Mouse (Mus musculus): ENCODE measurements around the gene Majin. TPM values are rescaled to one million over a fixed set of nuclear protein-coding genes. Genes with fewer than 3 reads are reported as not detected.

Majin gene
- polyA plus RNA-seq, 1 experiment from 2014 or later = not detected

GRCm38 (mm10) chr19:6245806-6246205, 61.6 kb downstream of the Majin start:
- H3K4me3 ChIP-seq (ENCODE audit: control insufficient read depth in 1 of 2, insufficient read depth in 1 of 2, low read depth in 1 of 2, low read length in 2 of 2) = no peak overlapping the region
- no peak overlapping the region for H3K27ac ChIP-seq (replicated peaks in 1 of 2; ENCODE audit: control insufficient read depth in 1 of 2, insufficient read depth in 1 of 2, low read depth in 2 of 2, low read length in 2 of 2)
- 55% methylated on average over 1 of the region's 1 CpGs for WGBS

GRCm38 (mm10) chr19:6247526-6248300, 63.5 kb downstream of the Majin start:
- no peaks in the 10 kb centered on the region for H3K9me3 ChIP-seq (ENCODE audit: control insufficient read depth, low read length)
- H3K27ac ChIP-seq (replicated peaks in 1 of 2; ENCODE audit: control insufficient read depth in 1 of 2, insufficient read depth in 1 of 2, low read depth in 2 of 2, low read length in 2 of 2) = no peak overlapping the region
- H3K27me3 ChIP-seq (ENCODE audit: control insufficient read depth, insufficient read depth, low read length) = no peaks in the 10 kb centered on the region
- H3K4me3 ChIP-seq (ENCODE audit: control insufficient read depth in 1 of 2, insufficient read depth in 1 of 2, low read depth in 1 of 2, low read length in 2 of 2) = no peak overlapping the region
- no peak overlapping the region for H3K4me2 ChIP-seq (ENCODE audit: low read length)
- 88% methylated on average over 29 of the region's 29 CpGs for WGBS
- ATAC-seq (ENCODE audit: insufficient number of reproducible peaks, insufficient read depth, low FRiP score, low read depth) = no peak
- H3K4me1 ChIP-seq (ENCODE audit: control insufficient read depth in 2 of 2, insufficient read depth in 2 of 2, low read length in 2 of 2) = peaks cover 0 to 3% of the 10 kb centered on the region in 2 experiments; a peak in 2 of 4 replicates
- no peak overlapping the region for H3K9ac ChIP-seq (ENCODE audit: low read length)
- peaks cover 71% of the 10 kb centered on the region for H3K36me3 ChIP-seq (ENCODE audit: control insufficient read depth, insufficient read depth, low read length)

More at GRCm38 (mm10) chr19:6245806-6246205, 61.6 kb downstream of the Majin start:
- H3K9me3 ChIP-seq (ENCODE audit: control insufficient read depth, low read length) = no peaks in the 10 kb centered on the region
- peaks cover 52% of the 10 kb centered on the region for H3K36me3 ChIP-seq (ENCODE audit: control insufficient read depth, insufficient read depth, low read length)
- H3K4me1 ChIP-seq (ENCODE audit: control insufficient read depth in 2 of 2, insufficient read depth in 2 of 2, low read length in 2 of 2) = peaks cover 5 to 9% of the 10 kb centered on the region in 2 experiments
- no peaks in the 10 kb centered on the region for H3K27me3 ChIP-seq (ENCODE audit: control insufficient read depth, insufficient read depth, low read length)
- ATAC-seq (ENCODE audit: insufficient number of reproducible peaks, insufficient read depth, low FRiP score, low read depth) = no peak
- no peak overlapping the region for H3K4me2 ChIP-seq (ENCODE audit: low read length)
- no peak overlapping the region for H3K9ac ChIP-seq (ENCODE audit: low read length)

GRCm38 (mm10) chr19:6253021-6253420, 68.8 kb downstream of the Majin start:
- no peak for ATAC-seq (ENCODE audit: insufficient number of reproducible peaks, insufficient read depth, low FRiP score, low read depth)

GRCm38 (mm10) chr19:6260428-6260827, 76.2 kb downstream of the Majin start:
- H3K27ac ChIP-seq (replicated peaks in 1 of 2; ENCODE audit: control insufficient read depth in 1 of 2, insufficient read depth in 1 of 2, low read depth in 2 of 2, low read length in 2 of 2) = no peak overlapping the region
- H3K4me2 ChIP-seq (ENCODE audit: low read length) = no peak overlapping the region
- H3K4me3 ChIP-seq (ENCODE audit: control insufficient read depth in 1 of 2, insufficient read depth in 1 of 2, low read depth in 1 of 2, low read length in 2 of 2) = no peak overlapping the region
- 81% methylated on average over 2 of the region's 2 CpGs for WGBS
- H3K9ac ChIP-seq (ENCODE audit: low read length) = no peak overlapping the region
- no peaks in the 10 kb centered on the region for H3K27me3 ChIP-seq (ENCODE audit: control insufficient read depth, insufficient read depth, low read length)
- ATAC-seq (ENCODE audit: insufficient number of reproducible peaks, insufficient read depth, low FRiP score, low read depth) = no peak
- peaks cover 68% of the 10 kb centered on the region for H3K36me3 ChIP-seq (ENCODE audit: control insufficient read depth, insufficient read depth, low read length)
- no peaks in the 10 kb centered on the region for H3K4me1 ChIP-seq (ENCODE audit: control insufficient read depth in 2 of 2, insufficient read depth in 2 of 2, low read length in 2 of 2)
- 0 out of 2 replicates have a peak, but pooled peaks cover 3% of the 10 kb centered on the region for H3K9me3 ChIP-seq (ENCODE audit: control insufficient read depth, low read length)

More at GRCm38 (mm10) chr19:6253021-6253420, 68.8 kb downstream of the Majin start:
- Histone ChIP-seq H3K36me3 (ENCODE audit: control insufficient read depth, insufficient read depth, low read length) (peaks cover 89% of the 10 kb centered on the region), H3K9ac (ENCODE audit: low read length) (no peak overlapping the region), H3K4me3 (ENCODE audit: control insufficient read depth in 1 of 2, insufficient read depth in 1 of 2, low read depth in 1 of 2, low read length in 2 of 2) (no peak overlapping the region), H3K4me2 (ENCODE audit: low read length) (no peak overlapping the region), H3K9me3 (ENCODE audit: control insufficient read depth, low read length) (no peaks in the 10 kb centered on the region), H3K27ac (replicated peaks in 1 of 2; ENCODE audit: control insufficient read depth in 1 of 2, insufficient read depth in 1 of 2, low read depth in 2 of 2, low read length in 2 of 2) (no peak overlapping the region), H3K27me3 (ENCODE audit: control insufficient read depth, insufficient read depth, low read length) (no peaks in the 10 kb centered on the region), H3K4me1 (ENCODE audit: control insufficient read depth in 2 of 2, insufficient read depth in 2 of 2, low read length in 2 of 2) (no peaks in the 10 kb centered on the region)
- 82% methylated on average over 4 of the region's 4 CpGs for WGBS

GRCm38 (mm10) chr19:6260946-6261345, 76.8 kb downstream of the Majin start:
- no peak overlapping the region for H3K4me3 ChIP-seq (ENCODE audit: control insufficient read depth in 1 of 2, insufficient read depth in 1 of 2, low read depth in 1 of 2, low read length in 2 of 2)
- ATAC-seq (ENCODE audit: insufficient number of reproducible peaks, insufficient read depth, low FRiP score, low read depth) = no peak
- no peak overlapping the region for H3K4me2 ChIP-seq (ENCODE audit: low read length)
- H3K27me3 ChIP-seq (ENCODE audit: control insufficient read depth, insufficient read depth, low read length) = no peaks in the 10 kb centered on the region
- WGBS = 81% methylated on average over 4 of the region's 4 CpGs
- no peak overlapping the region for H3K9ac ChIP-seq (ENCODE audit: low read length)
- no peak overlapping the region for H3K27ac ChIP-seq (replicated peaks in 1 of 2; ENCODE audit: control insufficient read depth in 1 of 2, insufficient read depth in 1 of 2, low read depth in 2 of 2, low read length in 2 of 2)
- H3K4me1 ChIP-seq (ENCODE audit: control insufficient read depth in 2 of 2, insufficient read depth in 2 of 2, low read length in 2 of 2) = no peaks in the 10 kb centered on the region
- peaks cover 63% of the 10 kb centered on the region for H3K36me3 ChIP-seq (ENCODE audit: control insufficient read depth, insufficient read depth, low read length)
- 0 out of 2 replicates have a peak, but pooled peaks cover 3% of the 10 kb centered on the region for H3K9me3 ChIP-seq (ENCODE audit: control insufficient read depth, low read length)

- H3K9me3 ChIP-seq (ENCODE audit: control insufficient read depth, low read length) = 0 out of 2 replicates have a peak, but pooled peaks cover 3% of the 10 kb centered on the region
- WGBS = 90% methylated on average over 14 of the region's 14 CpGs
These were observed 77.2 kb downstream of the Majin start for GRCm38 (mm10) chr19:6261379-6261778.

GRCm38 (mm10) chr19:6262222-6262621, 78.0 kb downstream of the Majin start:
- Histone ChIP-seq H3K27me3 (ENCODE audit: control insufficient read depth, insufficient read depth, low read length) (no peaks in the 10 kb centered on the region), H3K36me3 (ENCODE audit: control insufficient read depth, insufficient read depth, low read length) (peaks cover 50% of the 10 kb centered on the region), H3K9ac (ENCODE audit: low read length) (no peak overlapping the region), H3K27ac (replicated peaks in 1 of 2; ENCODE audit: control insufficient read depth in 1 of 2, insufficient read depth in 1 of 2, low read depth in 2 of 2, low read length in 2 of 2) (no peak overlapping the region), H3K4me1 (ENCODE audit: control insufficient read depth in 2 of 2, insufficient read depth in 2 of 2, low read length in 2 of 2) (no peaks in the 10 kb centered on the region), H3K4me2 (ENCODE audit: low read length) (no peak overlapping the region), H3K4me3 (ENCODE audit: control insufficient read depth in 1 of 2, insufficient read depth in 1 of 2, low read depth in 1 of 2, low read length in 2 of 2) (no peak overlapping the region), H3K9me3 (ENCODE audit: control insufficient read depth, low read length) (0 out of 2 replicates have a peak, but pooled peaks cover 3% of the 10 kb centered on the region)
- ATAC-seq (ENCODE audit: insufficient number of reproducible peaks, insufficient read depth, low FRiP score, low read depth) = no peak
- 57% methylated on average over 7 of the region's 7 CpGs for WGBS

More at GRCm38 (mm10) chr19:6261379-6261778, 77.2 kb downstream of the Majin start:
- Histone ChIP-seq H3K4me3 (ENCODE audit: control insufficient read depth in 1 of 2, insufficient read depth in 1 of 2, low read depth in 1 of 2, low read length in 2 of 2) (no peak overlapping the region), H3K4me2 (ENCODE audit: low read length) (no peak overlapping the region), H3K27me3 (ENCODE audit: control insufficient read depth, insufficient read depth, low read length) (no peaks in the 10 kb centered on the region), H3K9ac (ENCODE audit: low read length) (no peak overlapping the region), H3K4me1 (ENCODE audit: control insufficient read depth in 2 of 2, insufficient read depth in 2 of 2, low read length in 2 of 2) (no peaks in the 10 kb centered on the region), H3K27ac (replicated peaks in 1 of 2; ENCODE audit: control insufficient read depth in 1 of 2, insufficient read depth in 1 of 2, low read depth in 2 of 2, low read length in 2 of 2) (no peak overlapping the region), H3K36me3 (ENCODE audit: control insufficient read depth, insufficient read depth, low read length) (peaks cover 59% of the 10 kb centered on the region)
- ATAC-seq (ENCODE audit: insufficient number of reproducible peaks, insufficient read depth, low FRiP score, low read depth) = no peak
